Mouse (Mus musculus) left cerebral cortex, adult 2 months (tissue): ENCODE measurements around the gene Plppr2. TPM values are rescaled to one million over a fixed set of nuclear protein-coding genes. Genes with fewer than 3 reads are reported as not detected.

ENCODE experiments used
- DNase-seq, 2 experiments: peaks; one replicate each; pipeline ENCODE4 v3.0.0; 2021 to 2022; ENCODE audit warnings: low spot score in 2 of 2, mixed read lengths in 1 of 2; ENCODE audit errors: extremely low spot score in 1 of 2
- H3K27ac ChIP-seq: fragments of 200-600 bp; 2 replicates; pipeline ENCODE4 v1.8.1; 2022
- H3K4me3 ChIP-seq: fragments of 200-600 bp; 2 replicates; pipeline ENCODE4 v1.8.1; 2022
- CTCF ChIP-seq: fragments of 200-600 bp; IDR thresholded peaks from 2 replicates; pipeline ENCODE4 v1.8.1; 2022; ENCODE audit warnings: antibody characterized with exemption, mild to moderate bottlenecking, moderate library complexity
- intact Hi-C: fragments of 180-260 bp; cut with DNase I; formaldehyde crosslinking; loops from one replicate; pipeline ENCODE4 v1.15.1; 2025
- total RNA-seq, 2 experiments: library from RNA; stranded (reverse); gene quantifications; 2 replicates each; pipeline ENCODE4 v1.2.3; 2021

The Plppr2 gene
- total RNA-seq, 2 experiments from 2014 or later, result 181 to 183 TPM

DNA sequence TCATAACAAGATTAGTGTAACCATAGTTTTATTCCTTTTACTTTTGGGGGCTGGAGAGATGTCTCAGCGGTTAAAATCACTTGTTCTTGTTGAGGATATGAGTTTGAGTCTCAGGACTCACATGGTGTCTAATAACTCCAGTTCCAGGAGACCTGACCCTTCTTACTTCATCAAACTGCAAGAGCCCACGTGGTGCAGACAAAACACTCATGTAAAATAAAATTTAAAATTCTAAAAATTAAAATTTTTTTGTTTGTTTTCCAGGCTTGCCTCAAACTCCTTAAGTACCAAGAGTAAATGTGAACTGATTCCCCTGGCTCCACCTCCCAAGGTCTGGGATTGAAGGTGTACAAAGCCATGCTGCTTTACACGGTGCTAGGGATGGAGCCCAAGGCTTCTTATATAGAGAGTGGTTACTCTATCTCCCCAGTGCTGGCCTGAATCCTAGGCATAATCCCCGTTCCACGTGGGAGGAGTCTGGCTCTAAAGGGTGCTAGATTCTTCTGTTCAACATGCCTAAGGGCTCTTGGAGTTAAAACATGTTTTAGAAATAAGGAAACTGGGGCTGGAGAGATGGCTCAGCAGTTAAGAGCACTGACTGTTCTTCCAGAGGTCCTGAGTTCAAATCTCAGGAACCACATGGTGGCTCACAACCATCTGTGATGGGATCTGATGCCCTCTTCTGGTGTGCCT lies 18.0 kb upstream of the Plppr2 start:
- no peak for DNase-seq
- intact Hi-C loops, result loop anchor here (5.0 kb wide), 1 partner anchor 302 kb away; the partner anchor contains the start of gene Smarca4
- H3K4me3 ChIP-seq, result peak overlapping the region; percentile 73
- H3K27ac ChIP-seq, result peak overlapping the region; percentile 88; the same call in 1 of the 2 replicates
- peak; percentile 40 for TF ChIP-seq CTCF

DNA sequence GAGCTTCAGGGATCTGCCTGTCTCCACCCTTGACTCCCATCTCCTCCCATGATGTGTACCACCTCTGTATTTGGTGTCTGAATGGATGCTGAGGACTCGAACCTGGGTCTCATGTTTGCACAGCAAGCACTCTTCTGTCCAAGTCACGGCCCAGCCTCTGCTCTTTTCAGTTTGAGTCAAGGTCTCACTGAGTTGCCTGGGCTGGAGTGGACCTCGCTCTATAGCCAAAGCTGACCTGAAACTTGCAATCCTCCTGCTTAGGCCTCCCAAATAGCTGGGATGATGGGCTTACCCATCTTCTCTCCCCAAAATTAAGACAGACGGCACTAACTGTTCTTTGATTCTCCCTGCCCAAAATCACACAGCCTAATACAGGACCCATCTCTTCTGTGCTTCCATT lies 13.8 kb upstream of the Plppr2 start:
- Histone ChIP-seq H3K27ac (no peak overlapping the region), H3K4me3 (no peak overlapping the region)
- no peak for TF ChIP-seq CTCF
- DNase-seq, result no peak
- intact Hi-C loops, result no loop called here

DNA sequence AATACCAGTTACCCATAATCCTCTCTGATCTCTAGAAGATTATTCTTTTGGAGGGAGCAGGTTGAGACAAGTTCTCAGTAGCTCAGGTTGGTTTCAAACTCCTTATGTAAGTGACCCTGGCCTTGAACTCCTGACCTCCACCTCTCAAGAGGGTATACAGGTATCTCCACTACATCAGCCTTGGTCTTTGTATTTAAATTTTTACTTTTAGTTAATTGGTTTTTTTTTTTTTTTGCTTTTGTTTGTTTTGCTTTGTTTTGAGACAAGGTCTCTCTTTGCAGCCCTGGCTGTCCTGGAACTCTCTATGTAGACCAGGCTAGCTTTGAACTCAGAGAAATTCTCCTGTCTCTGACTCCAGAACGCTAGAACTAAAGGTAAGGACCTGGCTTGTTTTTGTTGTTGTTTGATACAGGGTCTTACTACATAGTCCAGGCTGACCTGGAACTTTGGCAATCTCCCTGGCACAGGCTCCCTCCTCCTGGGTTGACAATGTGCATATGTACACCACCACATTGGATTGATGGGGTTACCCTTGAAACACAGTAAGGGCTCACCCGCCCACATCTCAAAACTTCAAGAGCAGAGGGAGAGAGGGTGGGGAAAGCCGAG lies 13.2 kb upstream of the Plppr2 start:
- Histone ChIP-seq H3K4me3 (no peak overlapping the region), H3K27ac (no peak overlapping the region)
- TF ChIP-seq CTCF, result no peak
- DNase-seq, result no peak
- intact Hi-C loops, result no loop called here

DNA sequence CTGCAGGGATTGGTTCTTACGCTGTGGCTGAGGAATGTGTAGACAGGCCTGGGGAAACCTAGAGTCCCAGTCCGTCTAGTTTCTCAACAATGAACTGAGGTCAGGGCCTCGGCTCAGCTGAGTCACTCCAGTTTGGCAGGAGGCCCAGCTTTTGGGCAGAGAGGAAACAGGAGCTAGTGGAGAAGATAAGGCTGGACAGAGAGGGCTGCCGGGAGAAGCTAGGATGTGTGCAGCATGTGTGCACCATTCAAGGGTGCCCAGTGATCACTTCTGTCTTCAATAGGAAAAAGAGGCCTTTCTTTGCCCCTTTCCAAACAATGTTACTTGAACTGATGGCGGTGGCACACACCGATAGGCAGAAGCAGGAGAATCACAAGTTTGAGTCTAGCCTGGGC lies 12.7 kb upstream of the Plppr2 start:
- no peak overlapping the region for H3K4me3 ChIP-seq
- H3K27ac ChIP-seq, result peak overlapping the region; percentile 24; the same call in 1 of the 2 replicates
- intact Hi-C loops, result no loop called here
- no peak for DNase-seq
- TF ChIP-seq CTCF, result no peak

DNA sequence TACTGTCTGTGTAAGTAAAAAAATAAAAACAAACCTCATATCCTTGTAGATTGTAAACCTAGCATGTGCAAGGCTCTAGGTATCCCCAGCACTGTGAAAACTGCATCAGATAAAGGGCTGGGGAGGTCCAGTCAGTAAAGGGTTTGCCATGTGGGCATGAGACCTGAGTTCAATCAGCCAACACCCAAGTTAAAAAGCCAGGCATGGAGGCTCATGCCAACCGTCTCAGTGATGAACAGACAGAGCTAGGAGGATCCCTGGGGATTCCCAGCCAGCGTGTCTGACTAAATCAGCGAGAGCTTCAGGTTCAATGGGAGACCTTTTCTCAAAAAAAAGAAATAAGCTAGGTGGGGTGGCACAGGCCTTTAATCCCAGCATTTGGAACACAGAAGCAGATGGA lies 11.8 kb upstream of the Plppr2 start:
- intact Hi-C loops, result no loop called here
- no peak for DNase-seq
- H3K4me3 ChIP-seq, result no peak overlapping the region
- no peak overlapping the region for H3K27ac ChIP-seq
- TF ChIP-seq CTCF, result no peak

DNA sequence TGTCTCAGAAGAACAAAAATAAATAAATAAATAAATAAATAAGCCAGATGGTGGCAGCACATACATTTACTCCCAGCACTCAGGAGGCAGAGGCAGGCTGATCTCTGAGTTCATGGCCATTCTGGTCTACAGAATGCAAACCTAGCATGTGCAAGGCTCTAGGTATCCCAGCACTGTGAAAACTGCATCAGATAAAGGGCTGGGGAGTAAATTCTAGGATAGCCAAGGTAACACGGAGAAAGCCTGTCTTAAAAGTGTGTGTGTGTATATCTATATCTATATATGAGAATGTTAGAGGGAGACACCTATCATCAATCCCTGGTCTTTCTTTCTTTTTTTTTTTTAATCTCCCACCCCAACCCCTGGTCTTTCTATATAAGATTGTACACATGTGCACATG lies 11.3 kb upstream of the Plppr2 start:
- DNase-seq, result no peak
- TF ChIP-seq CTCF, result no peak
- intact Hi-C loops, result no loop called here
- Histone ChIP-seq H3K27ac (no peak overlapping the region), H3K4me3 (no peak overlapping the region)

DNA sequence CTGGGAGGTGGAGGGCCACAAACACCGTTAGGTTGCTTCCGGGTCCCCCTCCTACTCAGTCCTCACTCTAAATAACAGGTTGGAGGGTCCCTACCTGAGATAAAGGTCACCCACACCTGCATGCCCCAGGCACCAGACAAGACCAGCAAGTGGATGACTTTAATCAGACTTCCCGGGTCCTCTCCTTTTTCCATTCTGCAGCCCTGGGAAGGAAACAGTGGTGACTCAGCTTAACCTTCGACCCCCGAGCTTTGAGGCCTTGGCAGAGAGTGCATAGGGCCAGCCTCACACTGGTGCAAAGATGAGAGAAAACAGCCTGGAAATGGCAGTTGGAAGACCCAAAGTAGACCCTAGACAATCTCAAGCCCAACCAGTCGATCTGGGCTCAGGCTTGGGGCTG lies 10.7 kb upstream of the Plppr2 start:
- Histone ChIP-seq H3K4me3 (no peak overlapping the region), H3K27ac (peak overlapping the region; percentile 88; the same call in 1 of the 2 replicates)
- DNase-seq, result no peak
- no peak for TF ChIP-seq CTCF
- intact Hi-C loops, result no loop called here

DNA sequence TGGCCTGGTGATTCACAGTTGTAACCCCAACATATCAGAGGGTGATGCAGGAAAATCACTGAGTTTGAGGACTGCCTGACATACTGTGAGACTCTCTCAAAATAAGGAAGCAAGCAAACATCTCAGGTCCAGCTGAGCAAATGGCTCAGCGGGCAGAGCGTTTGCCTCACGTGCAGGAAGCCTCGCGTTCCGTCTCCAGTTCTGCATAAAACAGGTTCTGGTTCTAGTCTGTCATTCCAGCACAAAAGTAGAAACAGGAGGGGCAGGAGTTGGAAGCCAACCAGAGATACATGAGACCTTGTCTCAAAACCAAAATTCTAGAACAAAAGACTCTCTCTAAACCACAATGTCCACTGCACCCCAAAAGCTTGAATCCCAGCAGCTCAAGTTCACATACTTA lies 10.0 kb upstream of the Plppr2 start:
- Histone ChIP-seq H3K27ac (peak overlapping the region; percentile 88), H3K4me3 (peak overlapping the region; percentile 67)
- TF ChIP-seq CTCF, result no peak
- DNase-seq, result no peak
- intact Hi-C loops, result no loop called here

DNA sequence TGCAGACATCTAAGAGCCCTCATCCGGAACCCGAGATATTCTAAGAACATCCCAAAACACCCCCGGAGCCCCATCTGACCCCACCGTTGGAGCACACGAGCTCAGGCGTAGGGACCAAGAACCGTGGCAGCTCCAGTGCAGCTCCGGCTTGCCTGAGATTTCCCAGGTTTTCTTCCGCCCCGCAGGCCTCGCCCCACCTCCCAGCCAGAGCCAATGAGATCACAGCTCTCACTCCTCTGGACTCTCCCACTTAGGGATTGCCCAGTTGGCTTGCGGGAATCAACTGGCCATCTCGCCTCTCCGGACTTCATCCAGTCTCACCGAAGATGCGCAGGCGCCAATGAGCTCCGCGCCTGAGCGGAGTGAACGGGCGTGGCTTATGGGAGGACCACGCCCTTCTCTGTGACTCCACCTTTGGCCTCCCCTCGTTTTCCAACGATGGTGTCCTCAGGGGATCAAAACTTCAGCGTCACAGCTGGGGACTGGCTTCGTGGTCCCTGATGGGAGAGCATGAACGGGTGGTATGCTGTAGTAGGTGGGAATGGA lies 9.6 kb upstream of the Plppr2 start, which contains the start of the genes Ccdc159 and Tmem205:
Ccdc159 (plus strand) TSS at position 264 of the 546 bp plus-strand sequence.
Tmem205 (minus strand) TSS at position 349 of the 546 bp plus-strand sequence.
- H3K27ac ChIP-seq, result peak within 1 kb of the TSS; percentile 88
- intact Hi-C loops, result no loop called here

DNA sequence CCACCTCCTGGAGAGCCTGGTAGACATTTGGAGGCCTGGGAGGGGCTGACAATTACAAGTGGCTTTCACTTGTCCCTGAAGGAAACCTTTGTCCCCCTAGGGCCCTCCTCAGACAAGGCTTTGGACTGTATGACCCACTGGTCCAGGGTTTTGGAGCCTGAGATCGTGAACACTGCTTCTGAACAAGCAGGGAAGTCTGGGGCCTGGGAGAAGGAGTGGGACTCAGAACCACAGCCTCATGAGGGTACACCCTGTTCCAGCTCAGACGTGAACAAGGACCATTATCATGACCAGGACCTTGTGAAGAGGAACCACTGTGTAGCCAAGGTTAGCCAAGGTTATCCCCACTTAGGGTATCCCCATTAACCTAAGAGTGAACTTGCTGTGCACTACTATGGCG lies 7.6 kb upstream of the Plppr2 start:
- TF ChIP-seq CTCF, result no peak
- Histone ChIP-seq H3K4me3 (no peak overlapping the region), H3K27ac (no peak overlapping the region)
- intact Hi-C loops, result no loop called here
- DNase-seq, result no peak

More for the DNA sequence above, 9.6 kb upstream of the Plppr2 start, which contains the start of the genes Ccdc159 and Tmem205:
- H3K4me3 ChIP-seq, result peak within 1 kb of the TSS; percentile 67
- no peak for TF ChIP-seq CTCF
- peak; percentile 87 to 92 for DNase-seq

DNA sequence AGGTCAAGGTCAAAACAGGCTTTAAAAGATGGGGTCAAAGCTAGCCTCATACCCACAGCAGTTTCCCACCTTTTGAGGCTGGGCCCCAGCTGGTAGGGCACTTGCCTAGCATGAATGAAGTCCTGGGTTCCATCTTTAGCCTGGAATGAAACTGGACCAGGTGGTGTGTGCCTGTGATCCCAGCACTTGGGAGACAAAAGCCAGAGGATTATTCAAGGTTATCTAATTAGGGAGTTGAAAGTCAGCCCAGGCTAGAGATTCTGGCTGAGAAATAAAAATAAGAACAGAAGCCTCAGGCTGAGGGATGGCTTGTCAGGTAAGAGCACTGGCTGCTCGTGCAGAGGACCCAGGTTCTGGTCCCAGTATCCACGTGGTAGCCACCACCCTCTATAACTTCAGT lies 4.8 kb upstream of the Plppr2 start:
- DNase-seq, result no peak
- no peak overlapping the region for H3K27ac ChIP-seq
- H3K4me3 ChIP-seq, result no peak overlapping the region
- intact Hi-C loops, result no loop called here
- TF ChIP-seq CTCF, result no peak

DNA sequence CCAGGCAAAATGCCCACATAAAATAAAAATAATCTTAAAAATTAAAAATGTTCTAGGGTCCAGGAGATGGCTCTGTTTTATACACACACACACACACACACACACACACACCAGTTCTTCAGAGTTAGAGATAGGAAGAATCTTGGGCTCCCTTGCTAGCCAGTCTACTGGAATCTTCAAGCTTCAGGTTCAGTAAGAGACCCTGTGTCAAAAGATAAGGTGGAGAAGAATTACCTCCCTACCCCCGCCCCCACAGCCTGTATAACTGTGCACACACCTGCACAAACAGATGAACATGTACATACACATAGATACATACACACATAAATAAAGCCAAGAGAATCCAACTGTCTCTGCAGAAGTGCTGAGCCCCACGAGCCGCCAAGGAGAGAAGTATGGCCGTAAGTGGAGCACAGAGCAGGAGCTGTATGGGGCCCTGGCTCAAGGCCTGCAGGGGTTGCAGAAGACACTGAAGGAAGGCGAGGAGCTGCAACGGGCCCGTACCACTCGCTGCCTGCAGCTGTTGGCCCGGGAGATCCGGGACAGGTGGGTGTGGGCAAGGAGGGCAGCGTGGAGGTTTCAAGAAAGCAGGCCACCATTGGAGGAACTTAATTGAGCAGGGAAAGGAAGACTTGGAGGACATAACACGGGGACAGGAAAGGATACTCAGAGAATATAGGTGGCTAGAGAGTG lies 4.2 kb upstream of the Plppr2 start:
- TF ChIP-seq CTCF, result no peak
- intact Hi-C loops, result no loop called here
- no peak for DNase-seq
- Histone ChIP-seq H3K4me3 (no peak overlapping the region), H3K27ac (no peak overlapping the region)
